Mouse (Mus musculus) midbrain, postnatal 0 days (tissue): ENCODE data around the gene Gpt2. TPM values are rescaled to one million over a fixed set of nuclear protein-coding genes. Genes with fewer than 3 reads are reported as not detected.

ENCODE experiments used
- ATAC-seq: fragments of 200-750 bp; cut with Nextera tagmentation; 2 replicates; pipeline ENCODE4 v1.8.0; 2017; ENCODE audit warnings: moderate number of reproducible peaks, mild to moderate bottlenecking, moderate TSS enrichment, moderate library complexity; ENCODE audit not compliant: low FRiP score
- DNase-seq: peaks from one replicate; pipeline ENCODE4 v3.0.0-alpha.2; 2015; ENCODE audit warnings: low spot score
- H3K27ac ChIP-seq: fragments of 300-500 bp; sonication (generic); 2 replicates; pipeline ENCODE4 v1.5.1; 2014; ENCODE audit warnings: low read depth, mild to moderate bottlenecking, low read length, mixed read lengths
- H3K27me3 ChIP-seq: fragments of 300-500 bp; sonication (generic); 2 replicates; pipeline ENCODE4 v1.6.1; 2014; ENCODE audit warnings: low read length, control low read depth, mixed read lengths; ENCODE audit not compliant: insufficient read depth
- H3K36me3 ChIP-seq: fragments of 300-500 bp; sonication (generic); 2 replicates; pipeline ENCODE4 v1.6.1; 2014; ENCODE audit warnings: low read length, control low read depth, mixed read lengths; ENCODE audit not compliant: insufficient read depth
- H3K4me1 ChIP-seq: fragments of 300-500 bp; sonication (generic); 2 replicates; pipeline ENCODE4 v1.6.1; 2014; ENCODE audit warnings: mild to moderate bottlenecking, control low read depth, antibody characterized with exemption, low read length, mixed read lengths; ENCODE audit not compliant: insufficient read depth
- H3K4me2 ChIP-seq: fragments of 300-500 bp; sonication (generic); 2 replicates; pipeline ENCODE4 v1.6.1; 2014; ENCODE audit warnings: low read depth, mild to moderate bottlenecking, low read length, mixed read lengths; ENCODE audit not compliant: poor library complexity, severe bottlenecking
- H3K4me3 ChIP-seq: fragments of 300-500 bp; sonication (generic); 2 replicates; pipeline ENCODE4 v1.5.1; 2014; ENCODE audit warnings: low read depth, mild to moderate bottlenecking, low read length, moderate library complexity
- H3K9ac ChIP-seq: fragments of 300-500 bp; sonication (generic); replicated peaks from 2 replicates; pipeline ENCODE4 v1.6.1; 2014; ENCODE audit warnings: mild to moderate bottlenecking, low read length, moderate library complexity, mixed read lengths; ENCODE audit not compliant: poor library complexity, severe bottlenecking
- H3K9me3 ChIP-seq: fragments of 300-500 bp; sonication (generic); 2 replicates; pipeline ENCODE4 v1.6.1; 2016; ENCODE audit warnings: low read length, control low read depth
- CTCF ChIP-seq: IDR thresholded peaks from 2 replicates; pipeline ENCODE4 v1.5.1; 2016; ENCODE audit warnings: antibody characterized with exemption, mild to moderate bottlenecking
- WGBS: fragments of 180-500 bp; shearing (Covaris S2); extraction: QIAGEN DNeasy Blood & Tissue Kit; methylation state at CpG from one replicate; pipeline ENCODE4 v1.1.7; 2014; 5-methylcytosine and 5-hydroxymethylcytosine counted together
- polyA plus RNA-seq: library from polyadenylated mRNA; unstranded; fragments of >200 nt; fragmentation: Nextera tagmentation; extraction: Ambion mirVana; gene quantifications from 2 replicates; pipeline ENCODE4 v1.2.1, GENCODE M21; 2015
- total RNA-seq: library from RNA; depleted of rRNA; stranded (reverse); fragments of >200 nt; gene quantifications from 2 replicates; pipeline ENCODE4 v1.2.3, GENCODE M21; 2014

Gpt2 gene
- total and polyA plus RNA-seq, 2 experiments from 2014 or later, result 29.2 to 69.4 TPM

- 81% methylated on average over 4 of the region's 4 CpGs for WGBS
- no peaks in the 10 kb centered on the region for H3K27me3 ChIP-seq
- no peaks in the 10 kb centered on the region for H3K9me3 ChIP-seq
- H3K4me2 ChIP-seq, result no peak overlapping the region
- ATAC-seq (no peak), DNase-seq (no peak)
- no peak overlapping the region for H3K4me3 ChIP-seq
- peak; percentile 16; the same call in 1 of the 2 replicates for TF ChIP-seq CTCF
- H3K36me3 ChIP-seq, result peaks cover 66% of the 10 kb centered on the region
- H3K9ac ChIP-seq, result no peak overlapping the region
- H3K27ac ChIP-seq, result no peak overlapping the region
- no peaks in the 10 kb centered on the region for H3K4me1 ChIP-seq
Measured at GRCm38 (mm10) chr8:85508661-85509060, 16.3 kb downstream of the Gpt2 start.

GRCm38 (mm10) chr8:85512234-85512633 lies 19.9 kb downstream of the Gpt2 start:
- no peaks in the 10 kb centered on the region for H3K9me3 ChIP-seq
- H3K36me3 ChIP-seq, result peaks cover 73% of the 10 kb centered on the region
- H3K4me2 ChIP-seq, result no peak overlapping the region
- no peak overlapping the region for H3K27ac ChIP-seq
- no peak overlapping the region for H3K9ac ChIP-seq
- DNase-seq, result no peak
- no peaks in the 10 kb centered on the region for H3K4me1 ChIP-seq
- 86% methylated on average over 8 of the region's 8 CpGs for WGBS
- no peak for TF ChIP-seq CTCF
- H3K27me3 ChIP-seq, result no peaks in the 10 kb centered on the region
- no peak overlapping the region for H3K4me3 ChIP-seq
- no peak for ATAC-seq

GRCm38 (mm10) chr8:85513283-85513682 lies 20.9 kb downstream of the Gpt2 start:
- ATAC-seq (no peak), DNase-seq (peak; percentile 15)
- peaks cover 80% of the 10 kb centered on the region for H3K36me3 ChIP-seq

GRCm38 (mm10) chr8:85515391-85515790 lies 23.0 kb downstream of the Gpt2 start:
- WGBS, result 69% methylated on average over 7 of the region's 7 CpGs
- Histone ChIP-seq H3K27me3 (no peaks in the 10 kb centered on the region), H3K9me3 (no peaks in the 10 kb centered on the region), H3K4me2 (no peak overlapping the region), H3K36me3 (peaks cover 81% of the 10 kb centered on the region), H3K4me1 (no peaks in the 10 kb centered on the region), H3K4me3 (no peak overlapping the region), H3K27ac (no peak overlapping the region), H3K9ac (no peak overlapping the region)
- no peak for ATAC-seq
- DNase-seq, result no peak
- TF ChIP-seq CTCF, result no peak

More at GRCm38 (mm10) chr8:85513283-85513682, 20.9 kb downstream of the Gpt2 start:
- 78% methylated on average over 4 of the region's 4 CpGs for WGBS
- TF ChIP-seq CTCF, result no peak
- Histone ChIP-seq H3K4me3 (no peak overlapping the region), H3K4me1 (no peaks in the 10 kb centered on the region), H3K4me2 (no peak overlapping the region), H3K27ac (peak overlapping the region; percentile 27; the same call in 1 of the 2 replicates), H3K9ac (no peak overlapping the region), H3K9me3 (no peaks in the 10 kb centered on the region), H3K27me3 (no peaks in the 10 kb centered on the region)

GRCm38 (mm10) chr8:85517336-85517735 lies 25.0 kb downstream of the Gpt2 start:
- H3K36me3 ChIP-seq, result peaks cover 84% of the 10 kb centered on the region
- no peaks in the 10 kb centered on the region for H3K27me3 ChIP-seq
- ATAC-seq (no peak), DNase-seq (no peak)
- no peak overlapping the region for H3K9ac ChIP-seq
- TF ChIP-seq CTCF, result no peak
- no peaks in the 10 kb centered on the region for H3K9me3 ChIP-seq
- no peak overlapping the region for H3K27ac ChIP-seq
- no peak overlapping the region for H3K4me2 ChIP-seq
- H3K4me1 ChIP-seq, result no peaks in the 10 kb centered on the region
- 86% methylated on average over 4 of the region's 4 CpGs for whole genome bisulfite sequencing
- no peak overlapping the region for H3K4me3 ChIP-seq

GRCm38 (mm10) chr8:85517956-85518355 lies 25.6 kb downstream of the Gpt2 start:
- ATAC-seq, result no peak
- H3K27me3 ChIP-seq, result no peaks in the 10 kb centered on the region
- no peak overlapping the region for H3K4me2 ChIP-seq
- H3K4me3 ChIP-seq, result no peak overlapping the region
- no peak overlapping the region for H3K9ac ChIP-seq
- no peak for TF ChIP-seq CTCF
- no peaks in the 10 kb centered on the region for H3K9me3 ChIP-seq
- 91% methylated on average over 10 of the region's 10 CpGs for WGBS
- no peaks in the 10 kb centered on the region for H3K4me1 ChIP-seq
- no peak overlapping the region for H3K27ac ChIP-seq
- no peak for DNase-seq
- peaks cover 87% of the 10 kb centered on the region for H3K36me3 ChIP-seq
